Mouse (Mus musculus): ENCODE results near the gene Hist1h2ad.

DNA sequence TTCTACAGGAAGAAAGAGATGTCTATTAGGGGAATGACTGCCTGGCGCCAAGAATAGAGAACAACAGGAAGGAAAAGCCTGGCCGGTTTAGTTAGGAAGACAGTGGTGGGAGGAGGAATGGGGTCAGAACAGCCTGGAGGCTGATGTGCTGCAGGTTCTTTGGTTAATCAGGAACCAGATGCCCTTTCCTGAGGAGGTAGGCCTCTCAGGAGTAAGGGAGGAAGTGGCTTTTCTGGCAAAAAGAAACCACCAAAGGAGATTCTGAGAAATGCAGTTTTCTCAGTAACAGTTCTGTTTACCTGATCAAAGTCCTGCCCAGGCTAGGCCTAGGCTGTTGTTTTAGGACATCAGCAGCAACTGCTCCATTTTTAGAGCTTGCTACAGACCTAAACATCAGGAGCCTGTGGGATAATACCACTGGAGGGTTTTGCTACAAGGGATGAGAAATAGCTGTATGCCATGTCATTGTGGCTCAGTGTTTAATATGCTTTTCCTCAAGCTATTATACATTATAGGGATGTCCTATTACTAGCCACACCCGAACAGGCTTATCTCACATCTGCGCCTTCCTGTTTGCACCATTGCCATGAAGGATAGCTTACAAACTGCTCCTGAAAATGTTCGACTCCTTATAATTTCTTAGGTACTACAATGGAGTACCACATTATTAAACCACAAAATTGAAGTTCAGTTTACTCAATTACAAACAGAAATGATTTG is 19.0 kb downstream of the Hist1h2ad start:
- TF ChIP-seq CTCF (IDR thresholded peaks at IDR 0.05; ENCODE audit: borderline replicate concordance, control insufficient read depth, extremely low read depth, insufficient read depth, low read length, poor library complexity) (no peak), POLR2A (IDR thresholded peaks at IDR 0.05; ENCODE audit: control insufficient read depth, extremely low read depth, insufficient read depth, low read length, poor library complexity) (no peak)
